Mouse (Mus musculus) CH12.LX (cell line): ENCODE results near the gene H2-Q2. TPM values are rescaled to one million over a fixed set of nuclear protein-coding genes. Genes with fewer than 3 reads are reported as not detected.
"Not testable (repeated sequence)": the region's sequence is repeated elsewhere in the genome, so short reads cannot be mapped to it uniquely, and the experiment has no call there.

Experiments used
- DNase-seq: peaks from one replicate; pipeline ENCODE4 v3.0.0-alpha.2; 2013; ENCODE audit errors: extremely low read depth
- H3K27ac ChIP-seq: 2 replicates; pipeline ENCODE4 v1.5.1; 2012; ENCODE audit warnings: low read depth, mild to moderate bottlenecking, control low read depth, moderate library complexity; ENCODE audit not compliant: insufficient read depth
- H3K27me3 ChIP-seq: replicated peaks from 2 replicates; pipeline ENCODE3; 2012; ENCODE audit warnings: inconsistent platforms
- H3K36me3 ChIP-seq, 2 experiments: replicated peaks in 1 of 2; 2 replicates each; pipeline versions ENCODE3 to v1.6.1; 2012; ENCODE audit warnings: inconsistent platforms in 1 of 2, low read length in 1 of 2, mild to moderate bottlenecking in 1 of 2, mixed read lengths in 1 of 2, moderate library complexity in 1 of 2; ENCODE audit not compliant: control insufficient read depth in 1 of 2, insufficient read depth in 1 of 2
- H3K4me1 ChIP-seq, 2 experiments: 2 replicates each; pipeline ENCODE4 v1.6.1; 2012; ENCODE audit warnings: inconsistent platforms in 1 of 2, moderate library complexity in 1 of 2; ENCODE audit not compliant: insufficient read depth in 2 of 2, control insufficient read depth in 1 of 2
- H3K4me2 ChIP-seq: 2 replicates; pipeline ENCODE4 v1.6.1; 2012; ENCODE audit warnings: low read depth, mild to moderate bottlenecking, control low read depth; ENCODE audit not compliant: poor library complexity, insufficient read depth, severe bottlenecking
- H3K4me3 ChIP-seq, 3 experiments: fragments of 150-350 bp in 1 of 3; sonication (generic) in 1 of 3; replicated peaks in 1 of 3; 2 replicates each; pipeline versions ENCODE3 to v1.5.1; 2011 to 2012; ENCODE audit warnings: low read depth in 2 of 3, low read length in 2 of 3, mild to moderate bottlenecking in 2 of 3, moderate library complexity in 2 of 3, control low read depth in 1 of 3, improper control_type of control experiment in 1 of 3, inconsistent platforms in 1 of 3, mixed read lengths in 1 of 3; ENCODE audit not compliant: poor library complexity in 1 of 3
- H3K79me2 ChIP-seq: replicated peaks from 2 replicates; pipeline ENCODE4 v1.6.1; 2012; ENCODE audit warnings: mild to moderate bottlenecking, moderate library complexity; ENCODE audit not compliant: control insufficient read depth, poor library complexity, insufficient read depth, severe bottlenecking; ENCODE audit errors: extremely low read depth
- H3K9ac ChIP-seq: 2 replicates; pipeline ENCODE4 v1.6.1; 2012; ENCODE audit warnings: low read depth, mild to moderate bottlenecking, control low read depth, moderate library complexity; ENCODE audit not compliant: insufficient read depth
- H3K9me3 ChIP-seq: replicated peaks from 2 replicates; pipeline ENCODE3; 2012; ENCODE audit warnings: low read length, inconsistent platforms, mixed read lengths
- BHLHE40 ChIP-seq: IDR thresholded peaks from 2 replicates; pipeline ENCODE4 v1.6.1; 2011; ENCODE audit warnings: mild to moderate bottlenecking, low read depth, low read length, improper control_type of control experiment
- CHD2 ChIP-seq: IDR thresholded peaks from 2 replicates; pipeline ENCODE4 v1.6.1; 2011; ENCODE audit warnings: low read length, improper control_type of control experiment
- CTCF ChIP-seq, 2 experiments: IDR thresholded peaks in 1 of 2; conservative IDR thresholded peaks in 1 of 2; 2 replicates each; pipeline ENCODE4 v1.5.1; 2011 to 2012; ENCODE audit warnings: low read depth in 2 of 2, low read length in 2 of 2, improper control_type of control experiment in 1 of 2, inconsistent platforms in 1 of 2, mild to moderate bottlenecking in 1 of 2, moderate library complexity in 1 of 2
- ELF1 ChIP-seq: IDR thresholded peaks from 2 replicates; pipeline ENCODE4 v1.6.1; 2014; ENCODE audit warnings: low read depth, mild to moderate bottlenecking, inconsistent platforms, low read length, improper control_type of control experiment
- EP300 ChIP-seq: IDR thresholded peaks from 2 replicates; pipeline ENCODE4 v1.6.1; 2011; ENCODE audit warnings: low read length, improper control_type of control experiment
- HCFC1 ChIP-seq: IDR thresholded peaks from 2 replicates; pipeline ENCODE4 v1.6.1; 2012; ENCODE audit warnings: low read depth, mild to moderate bottlenecking, inconsistent platforms, low read length, improper control_type of control experiment
- IRF4 ChIP-seq: IDR thresholded peaks from 2 replicates; pipeline ENCODE4 v1.6.1; 2014; ENCODE audit warnings: low read depth, mild to moderate bottlenecking, inconsistent platforms, low read length, improper control_type of control experiment
- JUND ChIP-seq: conservative IDR thresholded peaks from 2 replicates; pipeline ENCODE4 v1.6.1; 2011; ENCODE audit warnings: low read depth, low read length, improper control_type of control experiment
- MAFK ChIP-seq: IDR thresholded peaks from 2 replicates; pipeline ENCODE4 v1.6.1; 2011; ENCODE audit warnings: low read length, improper control_type of control experiment; ENCODE audit not compliant: insufficient replicate concordance
- MAX ChIP-seq: IDR thresholded peaks from 2 replicates; pipeline ENCODE4 v1.6.1; 2011; ENCODE audit warnings: low read length, improper control_type of control experiment
- MAZ ChIP-seq: IDR thresholded peaks from 2 replicates; pipeline ENCODE4 v1.6.1; 2012; ENCODE audit warnings: low read depth, mild to moderate bottlenecking, inconsistent platforms, low read length, improper control_type of control experiment, moderate library complexity
- MXI1 ChIP-seq: IDR thresholded peaks from 2 replicates; pipeline ENCODE4 v1.6.1; 2011; ENCODE audit warnings: mild to moderate bottlenecking, low read depth, low read length, improper control_type of control experiment
- MYC ChIP-seq: IDR thresholded peaks from 2 replicates; pipeline ENCODE4 v1.6.1; 2011; ENCODE audit warnings: low read depth, mild to moderate bottlenecking, improper control_type of control experiment, low read length
- NELFE ChIP-seq: IDR thresholded peaks from 2 replicates; pipeline ENCODE4 v1.6.1; 2011; ENCODE audit warnings: low read depth, low read length, improper control_type of control experiment
- NRF1 ChIP-seq: IDR thresholded peaks from 2 replicates; pipeline ENCODE4 v1.6.1; 2014; ENCODE audit warnings: low read depth, mild to moderate bottlenecking, inconsistent platforms, low read length, improper control_type of control experiment, moderate library complexity
- PAX5 ChIP-seq: IDR thresholded peaks from 2 replicates; pipeline ENCODE4 v1.6.1; 2012; ENCODE audit warnings: low read length, inconsistent platforms, mixed read lengths
- POLR2A ChIP-seq: IDR thresholded peaks from 2 replicates; pipeline ENCODE4 v1.6.1; 2011; ENCODE audit warnings: low read depth, mild to moderate bottlenecking, improper control_type of control experiment, low read length
- POLR2AphosphoS2 ChIP-seq: IDR thresholded peaks from 2 replicates; pipeline ENCODE4 v1.6.1; 2011; ENCODE audit warnings: low read depth, low read length, improper control_type of control experiment
- RAD21 ChIP-seq: IDR thresholded peaks from 2 replicates; pipeline ENCODE4 v1.6.1; 2011; ENCODE audit warnings: low read depth, mild to moderate bottlenecking, low read length, improper control_type of control experiment, moderate library complexity
- RCOR1 ChIP-seq: conservative IDR thresholded peaks from 2 replicates; pipeline ENCODE4 v1.6.1; 2012; ENCODE audit warnings: low read depth, mild to moderate bottlenecking, inconsistent platforms, low read length, improper control_type of control experiment
- SIN3A ChIP-seq: IDR thresholded peaks from 2 replicates; pipeline ENCODE4 v1.6.1; 2012; ENCODE audit warnings: low read length, improper control_type of control experiment, inconsistent platforms
- SMC3 ChIP-seq: IDR thresholded peaks from 2 replicates; pipeline ENCODE4 v1.6.1; 2011; ENCODE audit warnings: low read depth, low read length, improper control_type of control experiment
- TBP ChIP-seq: conservative IDR thresholded peaks from 2 replicates; pipeline ENCODE4 v1.6.1; 2011; ENCODE audit warnings: low read depth, low read length, improper control_type of control experiment
- TCF12 ChIP-seq: IDR thresholded peaks from 2 replicates; pipeline ENCODE4 v1.6.1; 2014; ENCODE audit warnings: low read depth, mild to moderate bottlenecking, inconsistent platforms, low read length, improper control_type of control experiment
- UBTF ChIP-seq: IDR thresholded peaks from 2 replicates; pipeline ENCODE4 v1.6.1; 2012; ENCODE audit warnings: low read depth, mild to moderate bottlenecking, inconsistent platforms, low read length, improper control_type of control experiment, moderate library complexity
- USF1 ChIP-seq: IDR thresholded peaks from 2 replicates; pipeline ENCODE4 v1.6.1; 2014; ENCODE audit warnings: low read depth, mild to moderate bottlenecking, inconsistent platforms, low read length, improper control_type of control experiment
- USF2 ChIP-seq: conservative IDR thresholded peaks from 2 replicates; pipeline ENCODE4 v1.6.1; 2011; ENCODE audit warnings: low read depth, low read length, improper control_type of control experiment
- ZC3H11A ChIP-seq: IDR thresholded peaks from 2 replicates; pipeline ENCODE4 v1.6.1; 2012; ENCODE audit warnings: low read depth, mild to moderate bottlenecking, inconsistent platforms, low read length, improper control_type of control experiment
- ZKSCAN1 ChIP-seq: IDR thresholded peaks from 2 replicates; pipeline ENCODE4 v1.6.1; 2012; ENCODE audit warnings: low read depth, inconsistent platforms, low read length, improper control_type of control experiment, borderline replicate concordance
- ZMIZ1 ChIP-seq: IDR thresholded peaks from 2 replicates; pipeline ENCODE4 v1.6.1; 2012; ENCODE audit warnings: low read depth, mild to moderate bottlenecking, inconsistent platforms, low read length, improper control_type of control experiment
- dilution Hi-C: fragments of 300-500 bp; cut with MboI; formaldehyde crosslinking; loops from 2 replicates; pipeline ENCODE4 v1.14.3; 2020; ENCODE audit warnings: low sequenced_read_pairs; ENCODE audit not compliant: extremely low pct_unique_long_range_greater_than_20kb, extremely low pct_ligation_motif_present
- in situ Hi-C: fragments of 300-500 bp; cut with MboI; formaldehyde crosslinking; loops from 3 replicates; pipeline ENCODE4 v1.14.3; 2019; ENCODE audit warnings: low sequenced_read_pairs, low pct_ligation_motif_present, low pct_unique_long_range_greater_than_20kb, mixed read lengths
- polyA plus RNA-seq: library from polyadenylated mRNA; unstranded; fragments of >175 nt; gene quantifications from 2 replicates; pipeline ENCODE4 v1.2.1, GENCODE M21; 2012; ENCODE audit warnings: low read depth; ENCODE audit not compliant: insufficient read length
- total RNA-seq, 2 experiments: library from RNA; depleted of rRNA; stranded (reverse); fragments of 300-350 nt in 1 of 2; fragments of >200 nt in 1 of 2; gene quantifications; 2 replicates each; pipeline ENCODE4 v1.2.3; 2012 to 2014

The H2-Q2 gene
- total and polyA plus RNA-seq, 3 experiments, result 0.47 to 21.6 TPM; not detected in 1

GRCm38 (mm10) chr17:35300261-35300945 lies 41.6 kb upstream of the H2-Q2 start:
- H3K79me2 ChIP-seq, H3K9me3 ChIP-seq, H3K4me1 ChIP-seq, H3K36me3 ChIP-seq, dilution Hi-C loops, H3K27ac ChIP-seq, H3K9ac ChIP-seq, H3K4me2 ChIP-seq, H3K4me3 ChIP-seq: not testable (repeated sequence)
- peak; percentile 29 for DNase-seq
- peaks cover 36% of the 10 kb centered on the region for H3K27me3 ChIP-seq
- in situ Hi-C loops, result loop anchor here (5.0 kb wide), 2 partner anchors 48 to 1333 kb away; no protein-coding TSS in a partner anchor
- peak; percentile 5 to 20; a peak in 2 of 4 replicates for TF ChIP-seq CTCF (conservative IDR thresholded peaks at IDR 0.05 in 1 of 2, IDR thresholded peaks at IDR 0.05 in 1 of 2; ENCODE audit: low read depth in 2 of 2, low read length in 2 of 2)

GRCm38 (mm10) chr17:35301645-35302258 lies 40.3 kb upstream of the H2-Q2 start:
- peak overlapping the region; percentile 23; the same call in 1 of the 2 replicates for H3K27ac ChIP-seq
- DNase-seq, result peak; percentile 94
- H3K4me2 ChIP-seq, result peak overlapping the region; percentile 79
- in situ Hi-C loops, result loop anchor here (5.0 kb wide), 2 partner anchors 49 to 1334 kb away; no protein-coding TSS in a partner anchor
- peaks cover 2% of the 10 kb centered on the region in 2 experiments for H3K36me3 ChIP-seq
- peaks cover 3 to 4% of the 10 kb centered on the region in 2 experiments; a peak in 2 of 4 replicates for H3K4me1 ChIP-seq
- H3K9me3 ChIP-seq, result peaks cover 8% of the 10 kb centered on the region
- peak overlapping the region; percentile 35; the same call in 1 of the 2 replicates for H3K9ac ChIP-seq
- H3K4me3 ChIP-seq, result peak overlapping the region; percentile 31 to 38 (median 38)
- peaks cover 47% of the 10 kb centered on the region for H3K27me3 ChIP-seq
- H3K79me2 ChIP-seq, result no peaks in the 10 kb centered on the region
- dilution Hi-C loops, result no loop called here
- TF ChIP-seq HCFC1 (peak; percentile 57; the same call in 1 of the 2 replicates), EP300 (peak; percentile 30; the same call in 1 of the 2 replicates), UBTF (no peak), CHD2 (0 out of 2 replicates have a peak, but pooled peaks have one; percentile 28), ZKSCAN1 (no peak), RAD21 (peak; percentile 94), SIN3A (peak; percentile 74), ZC3H11A (peak; percentile 81), POLR2A (0 out of 2 replicates have a peak, but pooled peaks have one; percentile 45), MAZ (peak; percentile 76; the same call in 1 of the 2 replicates), PAX5 (no peak), MAX (peak; percentile 97), ZMIZ1 (0 out of 2 replicates have a peak, but pooled peaks have one; percentile 26), POLR2AphosphoS2 (no peak), MYC (peak; percentile 94), RCOR1 (peak; percentile 85), USF2 (peak; percentile 90), MXI1 (peak; percentile 87), SMC3 (peak; percentile 94), NELFE (peak; percentile 70), USF1 (peak; percentile 90), IRF4 (peak; percentile 51), MAFK (peak; percentile 48; the same call in 1 of the 2 replicates), TCF12 (no peak), ELF1 (peak; percentile 83), CTCF (conservative IDR thresholded peaks at IDR 0.05 in 1 of 2, IDR thresholded peaks at IDR 0.05 in 1 of 2; ENCODE audit: low read depth in 2 of 2, low read length in 2 of 2) (peak; percentile 96 to 98), TBP (no peak), JUND (peak; percentile 47), BHLHE40 (peak; percentile 78), NRF1 (peak; percentile 12; the same call in 1 of the 2 replicates)
